Mouse (Mus musculus): ENCODE results near the gene Eml2. TPM values are rescaled to one million over a fixed set of nuclear protein-coding genes. Genes with fewer than 3 reads are reported as not detected.

Gene Eml2
- polyA plus RNA-seq, 1 experiment from 2014 or later: 1.5 TPM

- 92% methylated on average over 4 of the region's 4 CpGs for WGBS
- Histone ChIP-seq H3K27me3 (ENCODE audit: control insufficient read depth, insufficient read depth, low read length) (no peaks in the 10 kb centered on the region), H3K4me2 (no peak overlapping the region), H3K27ac (ENCODE audit: low read depth, low read length) (no peak overlapping the region), H3K9ac (ENCODE audit: low read length) (no peak overlapping the region), H3K4me3 (ENCODE audit: low read depth, low read length) (no peak overlapping the region), H3K9me3 (ENCODE audit: control insufficient read depth, low read length) (no peaks in the 10 kb centered on the region), H3K4me1 (ENCODE audit: control insufficient read depth, insufficient read depth, low read length) (no peaks in the 10 kb centered on the region), H3K36me3 (ENCODE audit: control insufficient read depth, insufficient read depth, low read length) (no peaks in the 10 kb centered on the region)
- DNase-seq (ENCODE audit: low spot score, missing footprints) (no peak), ATAC-seq (ENCODE audit: low FRiP score) (no peak)
Observed at GRCm38 (mm10) chr7:19238344-19238743, 62.1 kb downstream of the Eml2 start.

GRCm38 (mm10) chr7:19239423-19239822 lies 63.2 kb downstream of the Eml2 start:
- H3K36me3 ChIP-seq (ENCODE audit: control insufficient read depth, insufficient read depth, low read length): no peaks in the 10 kb centered on the region
- no peaks in the 10 kb centered on the region for H3K4me1 ChIP-seq (ENCODE audit: control insufficient read depth, insufficient read depth, low read length)
- H3K9me3 ChIP-seq (ENCODE audit: control insufficient read depth, low read length): no peaks in the 10 kb centered on the region
- ATAC-seq (ENCODE audit: low FRiP score): peak; percentile 89
- H3K27me3 ChIP-seq (ENCODE audit: control insufficient read depth, insufficient read depth, low read length): no peaks in the 10 kb centered on the region
- no peak overlapping the region for H3K27ac ChIP-seq (ENCODE audit: low read depth, low read length)
- DNase-seq (ENCODE audit: low spot score, missing footprints): peak; percentile 98
- no peak overlapping the region for H3K4me2 ChIP-seq
- 7% methylated on average over 1 of the region's 1 CpGs for WGBS
- H3K9ac ChIP-seq (ENCODE audit: low read length): no peak overlapping the region
- H3K4me3 ChIP-seq (ENCODE audit: low read depth, low read length): no peak overlapping the region

DNA sequence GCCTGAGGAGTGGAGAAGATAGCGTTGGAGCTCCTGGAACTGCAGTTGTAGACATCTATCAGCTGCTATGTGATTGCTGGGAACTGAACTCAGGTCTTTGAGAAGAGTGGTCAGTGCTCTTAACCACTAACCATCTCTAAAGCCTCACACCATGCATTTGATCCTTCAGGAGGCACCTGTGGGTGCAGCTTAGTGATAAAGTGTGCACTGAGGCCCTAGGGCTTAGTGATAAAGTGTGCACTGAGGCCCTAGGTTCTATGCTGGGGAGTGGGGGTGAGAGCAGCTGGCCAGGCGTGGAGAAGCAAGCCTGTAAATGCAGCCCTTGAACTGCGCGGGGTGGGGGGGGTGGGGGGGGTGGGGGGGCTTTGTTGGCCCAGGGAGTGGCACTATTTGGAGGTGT lies 63.8 kb downstream of the Eml2 start:
- no peak for ATAC-seq (ENCODE audit: low FRiP score)
- H3K4me2 ChIP-seq: no peak overlapping the region
- 83% methylated on average over 2 of the region's 4 CpGs for WGBS
- H3K36me3 ChIP-seq (ENCODE audit: control insufficient read depth, insufficient read depth, low read length): peaks cover 2% of the 10 kb centered on the region; the same call in 1 of the 2 replicates
- no peaks in the 10 kb centered on the region for H3K4me1 ChIP-seq (ENCODE audit: control insufficient read depth, insufficient read depth, low read length)
- H3K27me3 ChIP-seq (ENCODE audit: control insufficient read depth, insufficient read depth, low read length): no peaks in the 10 kb centered on the region
- no peak overlapping the region for H3K9ac ChIP-seq (ENCODE audit: low read length)
- DNase-seq (ENCODE audit: low spot score, missing footprints): no peak
- H3K4me3 ChIP-seq (ENCODE audit: low read depth, low read length): no peak overlapping the region
- H3K9me3 ChIP-seq (ENCODE audit: control insufficient read depth, low read length): no peaks in the 10 kb centered on the region
- no peak overlapping the region for H3K27ac ChIP-seq (ENCODE audit: low read depth, low read length)

DNA sequence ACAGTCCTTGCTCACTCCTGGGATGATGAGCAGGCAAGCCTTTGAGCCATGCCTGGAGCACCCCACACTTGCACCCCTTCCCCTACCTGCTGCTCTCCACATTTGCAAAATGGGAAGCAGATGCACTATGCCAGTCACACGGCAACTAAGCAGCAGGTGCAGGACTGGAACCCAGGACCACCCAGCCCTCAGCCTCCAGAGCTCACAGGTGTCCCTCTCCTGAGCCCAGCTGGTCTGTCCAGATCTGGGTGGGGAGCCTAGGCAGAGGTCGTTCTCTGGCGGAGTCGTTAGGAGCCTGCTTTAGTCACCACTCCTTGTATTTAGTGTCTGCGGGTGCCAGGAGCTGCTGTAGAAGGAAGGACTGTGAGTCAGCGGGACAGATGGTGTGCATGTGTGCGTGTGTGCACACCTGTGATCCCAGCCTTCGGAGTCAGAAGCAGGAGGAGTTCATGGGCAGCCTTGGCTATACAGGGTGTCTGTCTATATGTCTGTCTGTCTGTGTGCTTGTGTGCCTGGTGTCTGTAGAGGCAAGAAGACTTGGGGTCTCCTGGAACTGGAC lies 64.8 kb downstream of the Eml2 start:
- Histone ChIP-seq H3K4me2 (no peak overlapping the region), H3K9ac (ENCODE audit: low read length) (no peak overlapping the region), H3K27ac (ENCODE audit: low read depth, low read length) (no peak overlapping the region), H3K27me3 (ENCODE audit: control insufficient read depth, insufficient read depth, low read length) (no peaks in the 10 kb centered on the region), H3K9me3 (ENCODE audit: control insufficient read depth, low read length) (no peaks in the 10 kb centered on the region), H3K36me3 (ENCODE audit: control insufficient read depth, insufficient read depth, low read length) (peaks cover 4% of the 10 kb centered on the region; the same call in 1 of the 2 replicates), H3K4me1 (ENCODE audit: control insufficient read depth, insufficient read depth, low read length) (no peaks in the 10 kb centered on the region), H3K4me3 (ENCODE audit: low read depth, low read length) (no peak overlapping the region)
- whole genome bisulfite sequencing: 92% methylated on average over 8 of the region's 8 CpGs
- DNase-seq (ENCODE audit: low spot score, missing footprints): no peak
- no peak for ATAC-seq (ENCODE audit: low FRiP score)

DNA sequence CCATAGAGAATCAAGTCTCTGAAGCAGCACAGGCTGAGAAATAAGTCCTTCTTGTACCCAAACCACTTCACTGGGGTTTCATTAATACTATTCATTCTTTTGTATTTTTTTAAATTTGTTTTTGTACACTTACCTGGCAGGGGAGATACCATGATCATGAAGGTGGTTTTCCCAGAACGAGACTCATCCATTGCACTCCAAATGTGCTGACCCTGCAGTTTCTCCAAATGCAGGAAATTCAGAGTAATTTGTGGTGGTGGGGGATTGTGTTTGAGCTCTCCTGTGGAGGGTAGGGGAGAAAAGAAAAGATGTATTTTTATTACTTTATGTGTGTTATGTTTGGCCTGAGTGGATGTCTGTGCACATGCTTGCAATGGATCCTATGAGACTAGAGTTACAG lies 65.8 kb downstream of the Eml2 start:
- DNase-seq (ENCODE audit: low spot score, missing footprints) (no peak), ATAC-seq (ENCODE audit: low FRiP score) (no peak)
- peaks cover 6% of the 10 kb centered on the region; the same call in 1 of the 2 replicates for H3K36me3 ChIP-seq (ENCODE audit: control insufficient read depth, insufficient read depth, low read length)
- no peak overlapping the region for H3K27ac ChIP-seq (ENCODE audit: low read depth, low read length)
- no peak overlapping the region for H3K4me3 ChIP-seq (ENCODE audit: low read depth, low read length)
- WGBS: 95% methylated on average over 1 of the region's 1 CpGs
- H3K27me3 ChIP-seq (ENCODE audit: control insufficient read depth, insufficient read depth, low read length): no peaks in the 10 kb centered on the region
- no peak overlapping the region for H3K4me2 ChIP-seq
- H3K9ac ChIP-seq (ENCODE audit: low read length): no peak overlapping the region
- no peaks in the 10 kb centered on the region for H3K4me1 ChIP-seq (ENCODE audit: control insufficient read depth, insufficient read depth, low read length)
- H3K9me3 ChIP-seq (ENCODE audit: control insufficient read depth, low read length): no peaks in the 10 kb centered on the region

- no peak overlapping the region for H3K4me2 ChIP-seq
- no peaks in the 10 kb centered on the region for H3K27me3 ChIP-seq (ENCODE audit: control insufficient read depth, insufficient read depth, low read length)
- H3K9me3 ChIP-seq (ENCODE audit: control insufficient read depth, low read length): no peaks in the 10 kb centered on the region
- peaks cover 6% of the 10 kb centered on the region; the same call in 1 of the 2 replicates for H3K36me3 ChIP-seq (ENCODE audit: control insufficient read depth, insufficient read depth, low read length)
- WGBS: 88% methylated on average over 5 of the region's 5 CpGs
- no peak overlapping the region for H3K4me3 ChIP-seq (ENCODE audit: low read depth, low read length)
- no peak overlapping the region for H3K9ac ChIP-seq (ENCODE audit: low read length)
- no peak overlapping the region for H3K27ac ChIP-seq (ENCODE audit: low read depth, low read length)
- DNase-seq (ENCODE audit: low spot score, missing footprints) (no peak), ATAC-seq (ENCODE audit: low FRiP score) (no peak)
- H3K4me1 ChIP-seq (ENCODE audit: control insufficient read depth, insufficient read depth, low read length): no peaks in the 10 kb centered on the region
Observed at GRCm38 (mm10) chr7:19243858-19244257, 67.6 kb downstream of the Eml2 start.

DNA sequence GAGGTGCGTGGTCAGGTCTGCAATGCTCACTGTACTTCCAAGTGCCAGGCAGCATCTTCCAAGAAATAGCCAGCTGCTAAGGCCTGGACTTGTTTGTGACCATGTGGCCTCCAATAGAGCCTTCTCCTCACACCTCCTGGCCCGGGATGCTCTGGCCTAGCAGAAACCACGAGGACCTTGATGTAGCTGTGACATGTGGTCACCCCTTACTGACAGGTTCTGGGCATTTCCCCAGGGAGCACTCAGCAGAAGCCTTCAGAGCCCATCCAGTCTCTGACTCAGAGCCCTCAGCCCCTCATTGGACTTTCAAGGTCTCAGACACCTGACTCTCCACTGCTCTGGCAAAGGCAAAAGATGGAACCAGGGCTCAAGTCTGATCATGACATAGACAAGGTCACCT lies 68.9 kb downstream of the Eml2 start:
- no peak overlapping the region for H3K4me3 ChIP-seq (ENCODE audit: low read depth, low read length)
- H3K27ac ChIP-seq (ENCODE audit: low read depth, low read length): no peak overlapping the region
- WGBS: 84% methylated on average over 3 of the region's 3 CpGs
- no peaks in the 10 kb centered on the region for H3K9me3 ChIP-seq (ENCODE audit: control insufficient read depth, low read length)
- H3K36me3 ChIP-seq (ENCODE audit: control insufficient read depth, insufficient read depth, low read length): peaks cover 6% of the 10 kb centered on the region; the same call in 1 of the 2 replicates
- DNase-seq (ENCODE audit: low spot score, missing footprints): no peak
- H3K4me1 ChIP-seq (ENCODE audit: control insufficient read depth, insufficient read depth, low read length): no peaks in the 10 kb centered on the region
- H3K4me2 ChIP-seq: no peak overlapping the region
- no peak for ATAC-seq (ENCODE audit: low FRiP score)
- no peaks in the 10 kb centered on the region for H3K27me3 ChIP-seq (ENCODE audit: control insufficient read depth, insufficient read depth, low read length)
- H3K9ac ChIP-seq (ENCODE audit: low read length): no peak overlapping the region

GRCm38 (mm10) chr7:19246855-19247254 lies 70.6 kb downstream of the Eml2 start:
- no peak overlapping the region for H3K27ac ChIP-seq (ENCODE audit: low read depth, low read length)
- H3K4me3 ChIP-seq (ENCODE audit: low read depth, low read length): no peak overlapping the region
- 93% methylated on average over 1 of the region's 1 CpGs for WGBS
- ATAC-seq (ENCODE audit: low FRiP score): no peak
- H3K36me3 ChIP-seq (ENCODE audit: control insufficient read depth, insufficient read depth, low read length): peaks cover 6% of the 10 kb centered on the region; the same call in 1 of the 2 replicates
- no peak overlapping the region for H3K4me2 ChIP-seq
- no peaks in the 10 kb centered on the region for H3K4me1 ChIP-seq (ENCODE audit: control insufficient read depth, insufficient read depth, low read length)
- H3K9ac ChIP-seq (ENCODE audit: low read length): no peak overlapping the region
- DNase-seq (ENCODE audit: low spot score, missing footprints): no peak
- H3K9me3 ChIP-seq (ENCODE audit: control insufficient read depth, low read length): no peaks in the 10 kb centered on the region
- no peaks in the 10 kb centered on the region for H3K27me3 ChIP-seq (ENCODE audit: control insufficient read depth, insufficient read depth, low read length)

- H3K36me3 ChIP-seq (ENCODE audit: control insufficient read depth, insufficient read depth, low read length): peaks cover 6% of the 10 kb centered on the region; the same call in 1 of the 2 replicates
- H3K9me3 ChIP-seq (ENCODE audit: control insufficient read depth, low read length): no peaks in the 10 kb centered on the region
- WGBS: 96% methylated on average over 2 of the region's 2 CpGs
- H3K27me3 ChIP-seq (ENCODE audit: control insufficient read depth, insufficient read depth, low read length): no peaks in the 10 kb centered on the region
- no peak overlapping the region for H3K27ac ChIP-seq (ENCODE audit: low read depth, low read length)
- DNase-seq (ENCODE audit: low spot score, missing footprints) (no peak), ATAC-seq (ENCODE audit: low FRiP score) (no peak)
- no peak overlapping the region for H3K4me3 ChIP-seq (ENCODE audit: low read depth, low read length)
- H3K4me1 ChIP-seq (ENCODE audit: control insufficient read depth, insufficient read depth, low read length): no peaks in the 10 kb centered on the region
- H3K4me2 ChIP-seq: no peak overlapping the region
- H3K9ac ChIP-seq (ENCODE audit: low read length): no peak overlapping the region
Observed at GRCm38 (mm10) chr7:19247511-19247910, 71.3 kb downstream of the Eml2 start.

All from midbrain, embryonic 11.5 days (tissue).